Mouse (Mus musculus): ENCODE measurements around the gene Olfr1428. TPM values are rescaled to one million over a fixed set of nuclear protein-coding genes. Genes with fewer than 3 reads are reported as not detected.

Gene Olfr1428
- not detected in 2 replicates for polyA plus RNA-seq (2015; fragmentation: Nextera tagmentation; extraction: Ambion mirVana)

DNA sequence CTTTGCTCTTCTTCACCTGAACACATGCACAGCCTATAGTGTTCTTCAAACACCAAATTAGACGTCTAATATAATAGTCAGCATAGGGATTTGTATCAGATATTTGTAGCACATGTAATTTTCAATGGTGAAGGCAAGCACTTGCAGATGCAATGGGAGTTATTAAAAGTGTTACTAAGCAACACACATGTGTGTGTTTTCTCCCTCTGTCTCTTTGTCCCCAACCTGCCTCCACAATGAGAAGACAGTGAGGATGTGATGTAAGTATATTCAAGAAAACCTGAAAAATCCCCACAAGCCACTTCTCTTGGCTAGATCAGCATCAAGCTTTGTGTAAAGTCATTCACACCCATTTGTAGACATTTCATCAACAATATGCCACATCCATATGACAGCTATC, at the start of gene Olfr1428:
Olfr1428 (minus strand) TSS at position 101 of the 400 bp plus-strand sequence.
- Histone ChIP-seq H3K4me2 (replicated peaks; ENCODE audit: low read depth) (no peak within 1 kb of the TSS), H3K36me3 (ENCODE audit: control insufficient read depth, insufficient read depth) (no peaks in the 10 kb centered on the region), H3K27me3 (replicated peaks; ENCODE audit: control insufficient read depth, insufficient read depth, low read length) (no peaks in the 10 kb centered on the region), H3K9me3 (ENCODE audit: control insufficient read depth) (no peaks in the 10 kb centered on the region), H3K27ac (ENCODE audit: low read depth, low read length) (no peak within 1 kb of the TSS), H3K9ac (ENCODE audit: low read depth, low read length) (no peak within 1 kb of the TSS), H3K4me3 (ENCODE audit: low read depth, low read length) (no peak within 1 kb of the TSS), H3K4me1 (replicated peaks; ENCODE audit: control insufficient read depth, insufficient read depth, low read length) (no peaks in the 10 kb centered on the region)
- WGBS, result 81% methylated on average over 1 of the region's 1 CpGs
- no peak for TF ChIP-seq CTCF (IDR thresholded peaks at IDR 0.05; ENCODE audit: low read depth)
- no peak for ATAC-seq

DNA sequence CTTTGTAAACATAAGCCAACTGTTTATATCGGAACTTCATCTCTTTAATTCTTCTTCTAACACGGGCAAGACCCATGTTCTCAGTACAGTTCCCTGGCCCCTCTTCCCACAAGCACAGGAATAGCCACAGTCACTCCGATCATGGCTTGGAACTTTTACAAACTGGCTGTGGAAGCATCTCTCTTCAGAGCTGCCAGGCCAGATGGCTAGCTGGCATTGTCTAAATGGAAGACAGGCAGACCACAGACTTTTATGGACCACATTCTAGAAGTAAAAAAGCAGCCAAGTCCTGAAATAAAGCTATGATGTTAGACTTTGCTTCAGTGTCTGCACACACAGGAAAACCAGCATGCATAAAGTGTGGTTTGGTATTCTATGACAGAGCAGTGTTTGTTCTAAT, 29.8 kb upstream of the Olfr1428 start:
- no peak for TF ChIP-seq CTCF (IDR thresholded peaks at IDR 0.05; ENCODE audit: low read depth)
- Histone ChIP-seq H3K27ac (ENCODE audit: low read depth, low read length) (no peak overlapping the region), H3K9ac (ENCODE audit: low read depth, low read length) (no peak overlapping the region), H3K4me1 (replicated peaks; ENCODE audit: control insufficient read depth, insufficient read depth, low read length) (no peaks in the 10 kb centered on the region), H3K4me3 (ENCODE audit: low read depth, low read length) (no peak overlapping the region), H3K36me3 (ENCODE audit: control insufficient read depth, insufficient read depth) (no peaks in the 10 kb centered on the region), H3K9me3 (ENCODE audit: control insufficient read depth) (no peaks in the 10 kb centered on the region), H3K27me3 (replicated peaks; ENCODE audit: control insufficient read depth, insufficient read depth, low read length) (no peaks in the 10 kb centered on the region), H3K4me2 (replicated peaks; ENCODE audit: low read depth) (no peak overlapping the region)
- 76% methylated on average over 3 of the region's 3 CpGs for WGBS
- ATAC-seq, result no peak

DNA sequence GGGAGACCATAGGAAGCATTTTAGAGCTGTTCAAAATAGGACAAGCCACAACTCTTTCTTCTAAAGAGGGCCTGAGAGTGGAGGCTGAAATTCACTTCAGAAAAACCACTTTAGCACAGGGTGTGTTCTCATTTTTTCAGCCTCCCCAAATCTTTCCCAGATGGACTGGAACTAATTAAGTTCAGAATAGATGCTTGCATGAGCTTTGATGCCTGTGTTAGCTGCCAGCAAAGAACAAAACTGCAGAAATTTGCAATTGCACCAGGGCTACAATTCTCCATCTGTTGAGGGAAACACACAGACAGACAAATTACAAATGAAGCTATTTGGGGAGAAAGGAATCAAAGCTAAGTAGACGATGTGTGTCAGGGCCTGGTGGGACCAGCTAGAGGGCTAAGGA, 27.7 kb upstream of the Olfr1428 start:
- 75% methylated on average over 1 of the region's 1 CpGs for WGBS

DNA sequence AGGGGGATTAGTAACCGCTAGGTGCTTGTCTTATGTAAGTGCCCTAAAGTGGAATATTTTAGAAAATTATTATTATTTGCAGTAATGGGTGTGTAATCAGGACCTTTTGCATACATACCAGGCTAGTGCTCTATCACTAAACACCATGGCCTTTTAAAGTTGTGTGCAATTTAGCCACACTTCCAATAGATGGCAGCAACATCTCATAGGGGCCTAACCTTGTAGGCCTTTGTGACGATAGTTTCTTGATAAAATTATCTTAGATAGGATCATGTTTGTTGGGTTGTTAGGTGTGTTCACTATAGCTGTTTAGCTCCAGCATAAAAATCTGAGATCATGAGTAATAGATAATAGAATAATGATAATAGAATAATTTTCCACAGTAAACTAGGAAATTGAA, 18.6 kb upstream of the Olfr1428 start:
- Histone ChIP-seq H3K27me3 (replicated peaks; ENCODE audit: control insufficient read depth, insufficient read depth, low read length) (no peaks in the 10 kb centered on the region), H3K4me1 (replicated peaks; ENCODE audit: control insufficient read depth, insufficient read depth, low read length) (no peaks in the 10 kb centered on the region), H3K27ac (ENCODE audit: low read depth, low read length) (no peak overlapping the region), H3K4me2 (replicated peaks; ENCODE audit: low read depth) (no peak overlapping the region), H3K9ac (ENCODE audit: low read depth, low read length) (no peak overlapping the region), H3K4me3 (ENCODE audit: low read depth, low read length) (no peak overlapping the region), H3K9me3 (ENCODE audit: control insufficient read depth) (no peaks in the 10 kb centered on the region), H3K36me3 (ENCODE audit: control insufficient read depth, insufficient read depth) (no peaks in the 10 kb centered on the region)
- 25% methylated on average over 2 of the region's 2 CpGs for WGBS
- peak; percentile 78 for TF ChIP-seq CTCF (IDR thresholded peaks at IDR 0.05; ENCODE audit: low read depth)
- no peak; the same call in 1 of the 2 replicates for ATAC-seq

More for the DNA sequence above, 27.7 kb upstream of the Olfr1428 start:
- H3K27me3 ChIP-seq (replicated peaks; ENCODE audit: control insufficient read depth, insufficient read depth, low read length), result no peaks in the 10 kb centered on the region
- H3K4me1 ChIP-seq (replicated peaks; ENCODE audit: control insufficient read depth, insufficient read depth, low read length), result no peaks in the 10 kb centered on the region
- ATAC-seq, result no peak
- H3K4me2 ChIP-seq (replicated peaks; ENCODE audit: low read depth), result no peak overlapping the region
- no peaks in the 10 kb centered on the region for H3K9me3 ChIP-seq (ENCODE audit: control insufficient read depth)
- H3K4me3 ChIP-seq (ENCODE audit: low read depth, low read length), result no peak overlapping the region
- H3K36me3 ChIP-seq (ENCODE audit: control insufficient read depth, insufficient read depth), result no peaks in the 10 kb centered on the region
- no peak overlapping the region for H3K9ac ChIP-seq (ENCODE audit: low read depth, low read length)
- no peak for TF ChIP-seq CTCF (IDR thresholded peaks at IDR 0.05; ENCODE audit: low read depth)
- H3K27ac ChIP-seq (ENCODE audit: low read depth, low read length), result no peak overlapping the region

- no peaks in the 10 kb centered on the region for H3K9me3 ChIP-seq (ENCODE audit: control insufficient read depth)
- H3K27ac ChIP-seq (ENCODE audit: low read depth, low read length), result no peak within 1 kb of the TSS
- no peaks in the 10 kb centered on the region for H3K27me3 ChIP-seq (replicated peaks; ENCODE audit: control insufficient read depth, insufficient read depth, low read length)
- 80% methylated on average over 3 of the region's 3 CpGs for WGBS
- no peak within 1 kb of the TSS for H3K9ac ChIP-seq (ENCODE audit: low read depth, low read length)
- ATAC-seq, result no peak
- H3K4me2 ChIP-seq (replicated peaks; ENCODE audit: low read depth), result no peak within 1 kb of the TSS
- H3K36me3 ChIP-seq (ENCODE audit: control insufficient read depth, insufficient read depth), result no peaks in the 10 kb centered on the region
- H3K4me1 ChIP-seq (replicated peaks; ENCODE audit: control insufficient read depth, insufficient read depth, low read length), result no peaks in the 10 kb centered on the region
- no peak within 1 kb of the TSS for H3K4me3 ChIP-seq (ENCODE audit: low read depth, low read length)
- TF ChIP-seq CTCF (IDR thresholded peaks at IDR 0.05; ENCODE audit: low read depth), result no peak
Observed at GRCm38 (mm10) chr19:12123103-12123502, 7.4 kb upstream of the Olfr1428 start, which contains the start of gene Olfr76. Gene Olfr76 (minus strand): TSS chr19:12123203.

DNA sequence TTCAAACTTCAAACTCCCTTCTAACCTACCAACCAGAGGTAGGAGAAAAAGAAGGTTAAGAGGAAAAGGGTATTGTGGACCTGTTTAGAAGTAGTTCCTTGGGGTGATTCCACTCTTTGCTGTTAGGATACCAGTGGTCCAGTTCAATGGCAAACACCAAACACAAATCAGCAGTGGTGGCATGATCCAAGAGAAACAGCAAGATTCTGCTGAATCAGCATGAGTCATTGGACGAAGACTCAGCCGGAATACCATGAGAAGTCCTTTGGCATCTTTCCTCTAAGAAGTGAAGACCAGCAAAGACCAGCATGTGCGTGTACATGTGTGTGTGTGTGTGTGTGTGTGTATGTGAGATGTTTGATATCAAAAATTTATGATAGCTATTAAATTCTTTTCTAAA, 767 bp upstream of the Olfr1428 start:
- H3K9ac ChIP-seq (ENCODE audit: low read depth, low read length), result no peak overlapping the region
- H3K9me3 ChIP-seq (ENCODE audit: control insufficient read depth), result no peaks in the 10 kb centered on the region
- no peaks in the 10 kb centered on the region for H3K27me3 ChIP-seq (replicated peaks; ENCODE audit: control insufficient read depth, insufficient read depth, low read length)
- no peak overlapping the region for H3K4me3 ChIP-seq (ENCODE audit: low read depth, low read length)
- H3K36me3 ChIP-seq (ENCODE audit: control insufficient read depth, insufficient read depth), result no peaks in the 10 kb centered on the region
- TF ChIP-seq CTCF (IDR thresholded peaks at IDR 0.05; ENCODE audit: low read depth), result no peak
- no peaks in the 10 kb centered on the region for H3K4me1 ChIP-seq (replicated peaks; ENCODE audit: control insufficient read depth, insufficient read depth, low read length)
- no peak for ATAC-seq
- WGBS, result 91% methylated on average over 3 of the region's 3 CpGs
- no peak overlapping the region for H3K4me2 ChIP-seq (replicated peaks; ENCODE audit: low read depth)
- H3K27ac ChIP-seq (ENCODE audit: low read depth, low read length), result no peak overlapping the region

GRCm38 (mm10) chr19:12113807-12114206, 1.9 kb downstream of the Olfr1428 start:
- Histone ChIP-seq H3K4me2 (replicated peaks; ENCODE audit: low read depth) (no peak overlapping the region), H3K36me3 (ENCODE audit: control insufficient read depth, insufficient read depth) (no peaks in the 10 kb centered on the region), H3K4me1 (replicated peaks; ENCODE audit: control insufficient read depth, insufficient read depth, low read length) (no peaks in the 10 kb centered on the region), H3K4me3 (ENCODE audit: low read depth, low read length) (no peak overlapping the region), H3K9ac (ENCODE audit: low read depth, low read length) (no peak overlapping the region), H3K9me3 (ENCODE audit: control insufficient read depth) (no peaks in the 10 kb centered on the region), H3K27me3 (replicated peaks; ENCODE audit: control insufficient read depth, insufficient read depth, low read length) (no peaks in the 10 kb centered on the region), H3K27ac (ENCODE audit: low read depth, low read length) (no peak overlapping the region)
- no peak for ATAC-seq
- WGBS, result 50% methylated on average over 1 of the region's 1 CpGs
- no peak for TF ChIP-seq CTCF (IDR thresholded peaks at IDR 0.05; ENCODE audit: low read depth)
